Mouse (Mus musculus): ENCODE data around the gene Gm10645.

Gene Gm10645

GRCm38 (mm10) chr8:83169127-83169526 lies 3.2 kb upstream of the Gm10645 start:
- no peak for DNase-seq (ENCODE audit: extremely low spot score, low spot score)

GRCm38 (mm10) chr8:83167932-83168331 lies 2.0 kb upstream of the Gm10645 start:
- no peak for DNase-seq (ENCODE audit: extremely low spot score, low spot score)

DNA sequence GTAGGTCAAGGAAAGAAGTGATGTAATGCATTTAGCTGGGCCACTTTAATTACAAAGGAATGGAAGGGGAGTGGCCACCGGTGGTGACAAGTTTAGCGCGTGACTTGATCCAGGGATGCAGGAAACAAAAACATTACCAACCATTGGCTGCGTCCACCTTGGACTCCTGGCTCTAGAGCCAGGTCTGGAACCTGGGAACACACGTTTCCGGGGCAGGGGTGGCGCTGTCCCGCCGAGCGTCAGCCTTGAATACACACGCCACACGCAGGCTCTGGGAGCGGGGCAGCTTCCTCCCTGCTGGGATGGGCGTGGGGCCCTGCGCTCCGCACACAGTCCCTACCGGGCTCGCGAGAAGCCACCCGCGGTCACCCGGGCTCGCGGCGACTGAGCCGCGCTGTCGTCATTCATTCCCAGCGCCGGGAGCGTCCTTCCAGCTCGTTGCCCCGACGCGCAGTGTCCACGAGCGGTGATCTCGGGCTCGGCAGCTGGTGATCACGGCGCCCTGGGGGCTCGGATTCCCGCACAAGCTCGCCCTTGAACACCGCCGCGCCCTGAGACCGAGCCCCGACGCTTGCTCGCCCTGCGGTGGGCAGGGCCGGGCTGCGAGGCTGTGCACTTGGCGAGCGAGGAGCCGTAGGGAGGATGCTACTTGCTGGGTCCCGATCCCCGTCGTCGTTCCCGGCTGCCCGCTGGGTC lies 587 bp downstream of the Gm10645 start, which contains the start of gene Tbc1d9:
TSS of gene Tbc1d9 (plus strand) at position 118 of the 696 bp plus-strand sequence.
- peak; percentile 78 for DNase-seq (ENCODE audit: extremely low spot score, low spot score)

GRCm38 (mm10) chr8:83160613-83161012 lies 5.4 kb downstream of the Gm10645 start:
- DNase-seq (ENCODE audit: extremely low spot score, low spot score), result no peak

DNA sequence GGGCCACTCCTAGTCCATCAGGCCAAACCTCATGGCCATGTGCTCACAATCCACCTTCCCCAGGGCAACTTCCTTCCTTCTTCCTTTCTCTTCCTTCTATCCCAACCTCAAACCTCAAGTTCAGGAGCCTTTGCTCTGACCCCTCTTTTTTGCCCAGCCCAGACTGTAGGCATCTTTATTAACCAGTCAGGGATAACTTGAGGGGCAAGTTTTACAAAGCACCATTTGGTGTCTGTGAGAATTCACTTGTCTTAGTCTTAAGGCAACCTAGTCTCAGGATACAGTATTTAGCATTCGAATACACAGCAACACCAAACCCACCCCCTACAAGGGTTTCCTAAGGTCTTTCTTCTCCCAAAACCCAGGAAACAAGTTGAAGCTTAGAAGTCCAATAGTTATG lies 6.4 kb downstream of the Gm10645 start:
- no peak for DNase-seq (ENCODE audit: extremely low spot score, low spot score)

DNA sequence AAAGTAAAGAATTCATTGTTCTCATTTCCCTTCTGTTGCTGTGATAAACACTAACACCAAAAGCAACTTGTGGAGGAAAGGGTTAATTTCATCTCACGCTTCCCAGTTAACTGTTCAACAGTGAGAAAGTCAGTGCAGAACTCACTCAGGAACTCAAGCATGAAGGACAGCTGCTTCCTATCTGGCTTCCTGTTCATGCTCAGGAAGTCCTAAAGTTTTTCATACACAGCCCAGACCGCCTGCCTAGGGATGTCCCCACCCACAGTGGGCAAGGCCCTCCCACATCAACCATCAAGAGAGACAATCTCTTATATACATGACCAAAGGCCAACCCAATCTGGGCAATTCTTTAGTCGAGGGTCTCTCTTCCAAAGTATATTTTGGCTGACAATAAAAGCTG lies 7.0 kb downstream of the Gm10645 start:
- no peak for DNase-seq (ENCODE audit: extremely low spot score, low spot score)

GRCm38 (mm10) chr8:83155110-83155509 lies 10.9 kb downstream of the Gm10645 start:
- DNase-seq (ENCODE audit: extremely low spot score, low spot score), result no peak

GRCm38 (mm10) chr8:83152470-83152869 lies 13.5 kb downstream of the Gm10645 start:
- no peak for DNase-seq (ENCODE audit: extremely low spot score, low spot score)

DNA sequence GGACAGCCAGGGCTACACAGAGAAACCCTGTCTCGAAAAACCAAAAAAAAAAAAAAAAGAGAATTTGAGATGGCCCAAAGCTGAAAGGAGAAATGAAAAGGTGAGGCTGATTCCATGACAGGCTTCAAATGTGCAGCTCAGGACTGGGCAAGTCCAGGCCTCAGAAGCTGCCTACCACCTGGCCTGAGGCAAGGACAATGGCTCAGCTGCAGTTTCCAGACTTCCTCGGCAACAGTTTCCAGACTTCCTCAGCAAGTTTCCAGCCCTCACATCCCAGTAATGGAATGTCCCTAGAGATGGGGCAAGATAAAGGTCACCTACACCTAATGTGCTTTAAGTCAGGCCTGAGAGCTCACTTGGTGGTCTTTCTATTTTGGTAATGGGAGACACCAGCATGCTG lies 13.9 kb downstream of the Gm10645 start:
- no peak for DNase-seq (ENCODE audit: extremely low spot score, low spot score)

DNA sequence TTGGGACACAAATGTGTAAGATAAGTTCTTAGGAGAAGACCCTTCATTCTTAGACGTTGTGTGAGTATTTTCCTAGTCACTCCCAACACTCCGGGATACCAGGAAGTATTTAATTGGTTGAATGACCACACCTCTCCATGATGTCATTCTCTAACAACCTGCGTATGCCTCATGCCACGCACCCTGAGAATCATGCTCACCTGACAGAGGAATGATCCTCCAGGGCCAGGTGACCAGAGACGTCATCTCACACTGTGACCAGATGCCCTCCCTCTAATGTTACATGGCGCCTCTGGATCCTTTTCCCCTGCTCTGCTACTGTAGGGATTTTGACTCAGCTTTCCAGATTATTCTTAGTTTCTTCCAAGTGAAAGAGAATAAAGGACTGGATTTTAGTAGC lies 16.8 kb downstream of the Gm10645 start:
- no peak for DNase-seq (ENCODE audit: extremely low spot score, low spot score)

DNA sequence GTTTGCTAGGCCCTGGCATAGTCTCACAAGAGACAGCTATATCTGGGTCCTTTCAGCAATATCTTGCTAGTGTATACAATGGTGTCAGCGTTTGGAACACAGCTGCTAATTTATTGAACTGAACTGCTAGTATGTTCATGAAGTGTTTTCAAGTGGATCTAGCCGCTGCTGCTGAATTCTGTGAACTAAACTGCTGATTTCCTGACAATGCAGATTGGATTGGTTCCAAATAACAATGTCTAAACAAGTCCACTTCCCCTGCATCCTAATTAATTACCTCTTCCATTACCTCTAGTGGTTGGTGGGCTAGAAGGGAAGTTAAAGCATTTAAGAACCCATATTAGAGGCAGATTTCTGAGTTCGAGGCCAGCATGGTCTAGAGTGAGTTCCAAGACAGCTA lies 20.5 kb downstream of the Gm10645 start:
- no peak for DNase-seq (ENCODE audit: extremely low spot score, low spot score)

GRCm38 (mm10) chr8:83144601-83145000 lies 21.4 kb downstream of the Gm10645 start:
- DNase-seq (ENCODE audit: extremely low spot score, low spot score), result no peak

- no peak for DNase-seq (ENCODE audit: extremely low spot score, low spot score)
Observed at GRCm38 (mm10) chr8:83141358-83141757, 24.6 kb downstream of the Gm10645 start.

DNA sequence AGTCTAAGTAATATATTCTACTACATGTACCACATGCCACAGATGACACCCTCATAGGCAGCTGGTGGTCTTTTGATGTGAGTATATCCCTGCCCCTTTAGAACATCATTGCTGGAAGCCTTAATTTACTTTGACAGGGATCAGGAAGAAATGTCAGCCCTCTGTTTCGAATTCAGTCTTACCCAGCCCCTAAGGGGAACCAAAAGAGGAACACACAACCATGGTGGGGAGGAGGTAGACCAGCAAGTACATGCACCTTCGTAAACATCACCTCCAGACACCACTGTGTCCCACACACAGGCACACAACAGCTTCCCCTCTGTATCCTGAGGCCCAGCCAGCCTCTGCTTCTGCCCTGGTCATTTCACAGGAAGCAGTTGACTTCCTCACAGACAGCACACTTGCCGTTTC lies 25.3 kb downstream of the Gm10645 start:
- DNase-seq (ENCODE audit: extremely low spot score, low spot score), result no peak

GRCm38 (mm10) chr8:83140068-83140467 lies 25.9 kb downstream of the Gm10645 start:
- no peak for DNase-seq (ENCODE audit: extremely low spot score, low spot score)

- no peak for DNase-seq (ENCODE audit: extremely low spot score, low spot score)
Observed at GRCm38 (mm10) chr8:83135086-83135485, 30.9 kb downstream of the Gm10645 start.

All from neural tube, embryonic 10.5 days (tissue).